Mouse (Mus musculus) activated CD4-positive, CD25-positive, alpha-beta regulatory T cell, adult 4 months (primary cell): ENCODE measurements around the gene Sdc4. TPM values are rescaled to one million over a fixed set of nuclear protein-coding genes. Genes with fewer than 3 reads are reported as not detected.

Source experiments
- ATAC-seq: one replicate; pipeline ENCODE4 v1.8.0; 2017
- polyA plus RNA-seq, 2 experiments: library from polyadenylated mRNA; unstranded; fragments of 100-300 nt; shearing (Covaris generic); gene quantifications; one replicate each; pipeline ENCODE4 v1.2.1; 2017

Sdc4 gene
- polyA plus RNA-seq, 2 experiments from 2014 or later: 13.8 to 23.7 TPM

- no peak for ATAC-seq
Measured at GRCm38 (mm10) chr2:164431676-164432465, 11.8 kb downstream of the Sdc4 start.

DNA sequence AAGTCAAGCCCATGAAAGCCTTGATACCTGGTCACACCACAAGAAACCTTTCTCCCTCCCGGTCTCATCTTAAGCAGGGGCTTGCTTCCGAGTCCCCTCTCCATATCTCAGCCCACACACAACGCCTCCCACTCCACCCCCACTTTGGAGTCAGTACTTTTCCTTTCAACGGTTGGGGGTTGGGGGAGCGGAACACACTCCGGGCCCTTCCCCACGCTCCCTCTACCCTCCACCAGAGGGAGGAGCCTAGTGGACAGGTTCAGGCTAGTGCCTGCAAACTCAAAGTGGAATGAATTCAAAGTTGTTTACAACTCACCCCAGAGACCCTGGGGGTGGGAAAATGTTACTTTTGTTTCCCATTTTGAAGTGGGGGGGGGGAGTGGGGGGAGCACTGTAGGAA lies 13.0 kb downstream of the Sdc4 start:
- no peak for ATAC-seq

DNA sequence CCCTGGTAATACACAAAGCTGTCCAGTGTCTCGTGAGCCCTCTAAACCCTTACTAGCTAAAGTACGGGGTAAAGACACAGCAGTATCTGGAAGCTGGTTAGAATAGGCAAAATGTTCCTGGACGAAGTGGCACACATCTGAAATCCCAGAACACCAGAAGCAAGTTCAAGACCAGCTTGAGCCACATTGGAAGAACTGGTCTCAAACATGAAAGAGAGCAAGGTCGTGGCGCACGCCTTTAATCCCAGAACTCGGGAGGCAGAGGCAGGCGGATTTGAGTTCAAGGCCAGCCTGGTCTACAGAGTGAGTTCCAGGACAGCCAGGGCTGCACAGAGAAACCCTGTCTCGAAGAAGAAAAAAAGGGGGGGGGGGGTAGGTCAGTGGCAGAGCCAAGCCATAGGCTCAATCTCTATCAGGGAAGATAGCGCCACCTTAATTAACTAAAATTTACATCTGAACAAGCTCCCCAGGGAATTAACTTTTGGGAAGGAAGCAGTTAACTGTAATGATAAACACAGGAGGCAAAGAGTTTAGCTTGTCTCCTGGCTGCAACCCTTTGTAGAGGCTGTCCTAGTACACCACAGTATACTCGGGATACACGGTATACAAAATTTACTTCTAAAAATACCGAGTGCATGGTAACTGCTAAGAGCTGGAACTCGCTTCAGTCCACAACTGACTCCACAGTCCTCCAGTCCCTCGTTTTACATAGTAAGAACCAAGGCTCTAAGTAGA lies 13.6 kb downstream of the Sdc4 start:
- ATAC-seq: no peak

DNA sequence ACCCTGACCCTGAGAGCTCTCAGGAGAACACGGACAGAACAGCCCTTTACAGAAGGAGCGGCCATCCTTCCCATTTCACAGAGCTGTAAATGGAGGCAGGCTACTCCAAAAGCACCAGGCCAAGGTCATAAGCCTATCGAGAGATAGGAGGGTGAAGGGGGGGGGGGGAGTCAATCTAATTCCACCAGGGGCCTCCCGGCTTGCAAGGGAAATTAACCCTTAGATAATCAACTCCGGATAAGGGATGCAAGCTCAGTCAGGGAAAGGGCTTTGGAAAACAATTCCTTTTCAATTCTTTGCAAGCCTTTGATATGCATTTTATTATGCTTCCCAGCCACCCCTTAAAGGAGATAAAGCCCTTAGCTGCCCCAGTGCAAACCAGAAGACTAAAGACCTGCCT lies 15.2 kb downstream of the Sdc4 start:
- no peak for ATAC-seq

DNA sequence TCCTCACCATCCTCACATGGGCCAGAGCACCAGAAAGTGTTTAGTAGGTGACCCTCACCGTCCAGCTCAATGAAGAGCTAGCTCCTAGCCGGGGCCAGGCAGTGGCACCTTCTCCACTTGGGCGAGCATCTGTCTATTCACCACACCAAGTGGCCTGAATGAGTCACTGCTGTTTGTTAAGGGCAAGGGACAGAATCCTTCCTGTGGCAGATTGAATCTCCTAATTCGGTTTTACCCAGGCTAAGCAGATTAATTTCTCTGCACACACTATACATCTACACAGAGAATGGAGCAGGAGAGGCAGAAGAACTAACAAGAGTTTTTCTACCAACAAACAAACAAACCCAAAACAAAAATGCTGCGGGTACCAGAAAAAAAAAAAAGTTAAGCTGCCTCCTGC lies 16.7 kb downstream of the Sdc4 start:
- no peak for ATAC-seq

- ATAC-seq: no peak
Measured at GRCm38 (mm10) chr2:164426121-164426520, 17.6 kb downstream of the Sdc4 start.

- ATAC-seq: no peak
Measured at GRCm38 (mm10) chr2:164425401-164425800, 18.3 kb downstream of the Sdc4 start.

DNA sequence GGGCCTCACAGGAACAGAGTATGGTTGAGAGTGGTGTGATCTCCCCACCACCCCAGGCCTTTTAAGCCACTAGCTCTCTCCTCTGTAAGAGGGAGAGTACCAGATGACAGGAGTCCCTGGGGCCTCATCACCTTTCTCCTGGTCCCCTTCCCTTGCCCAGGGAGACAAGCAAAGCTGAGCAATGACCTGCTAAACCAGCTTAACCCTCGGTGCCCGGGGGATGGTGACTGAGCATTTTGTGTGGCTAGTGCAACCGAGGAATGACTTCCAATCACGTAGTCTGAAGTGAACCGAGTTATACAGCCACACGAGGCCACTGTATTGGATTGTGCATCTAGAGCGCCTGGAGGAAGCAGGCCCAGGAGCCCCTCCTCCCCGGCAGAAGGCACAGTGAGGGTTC lies 19.3 kb downstream of the Sdc4 start:
- ATAC-seq: no peak

DNA sequence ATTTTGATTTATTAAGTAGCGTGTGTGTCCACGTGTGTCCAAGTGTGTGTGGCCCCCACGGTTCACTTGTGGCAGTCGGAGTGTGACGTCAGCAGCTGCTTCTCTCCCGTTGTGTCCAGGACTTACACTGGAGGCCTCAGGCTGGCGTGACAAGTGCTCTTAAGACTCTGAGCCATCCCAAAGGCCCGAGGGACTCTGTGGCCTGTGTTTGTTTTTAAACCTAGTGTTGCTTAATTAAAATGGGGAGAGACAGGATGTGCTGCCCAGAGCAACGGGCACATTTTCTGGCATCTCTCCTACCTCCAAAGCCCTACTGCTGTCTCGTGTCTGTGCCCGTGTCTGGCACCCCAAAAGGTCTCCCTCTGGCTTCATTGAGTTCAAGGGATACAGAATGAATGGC lies 20.2 kb downstream of the Sdc4 start:
- ATAC-seq: no peak

GRCm38 (mm10) chr2:164422675-164423393 lies 20.9 kb downstream of the Sdc4 start:
- ATAC-seq: no peak

GRCm38 (mm10) chr2:164421979-164422378 lies 21.7 kb downstream of the Sdc4 start:
- no peak for ATAC-seq

GRCm38 (mm10) chr2:164421306-164421705 lies 22.4 kb downstream of the Sdc4 start:
- no peak for ATAC-seq

DNA sequence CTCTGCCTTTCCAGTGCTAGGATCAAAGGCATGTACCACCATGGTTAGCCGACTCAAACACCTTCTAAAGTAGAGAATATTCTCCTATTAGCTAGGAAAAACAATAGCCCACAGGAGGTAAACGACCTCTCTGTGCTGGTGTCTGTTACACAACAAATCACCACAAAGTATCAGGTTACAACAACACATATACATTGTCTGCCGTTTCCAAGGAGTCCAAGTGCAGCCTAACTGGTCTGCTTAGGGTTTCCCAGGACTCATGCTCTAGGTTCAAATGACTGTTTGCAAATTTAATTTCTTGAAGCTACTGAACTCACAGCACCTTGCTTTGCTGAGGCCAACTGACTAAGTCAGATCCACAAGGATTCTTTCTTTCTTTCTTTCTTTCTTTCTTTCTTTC lies 24.2 kb downstream of the Sdc4 start:
- ATAC-seq: no peak

DNA sequence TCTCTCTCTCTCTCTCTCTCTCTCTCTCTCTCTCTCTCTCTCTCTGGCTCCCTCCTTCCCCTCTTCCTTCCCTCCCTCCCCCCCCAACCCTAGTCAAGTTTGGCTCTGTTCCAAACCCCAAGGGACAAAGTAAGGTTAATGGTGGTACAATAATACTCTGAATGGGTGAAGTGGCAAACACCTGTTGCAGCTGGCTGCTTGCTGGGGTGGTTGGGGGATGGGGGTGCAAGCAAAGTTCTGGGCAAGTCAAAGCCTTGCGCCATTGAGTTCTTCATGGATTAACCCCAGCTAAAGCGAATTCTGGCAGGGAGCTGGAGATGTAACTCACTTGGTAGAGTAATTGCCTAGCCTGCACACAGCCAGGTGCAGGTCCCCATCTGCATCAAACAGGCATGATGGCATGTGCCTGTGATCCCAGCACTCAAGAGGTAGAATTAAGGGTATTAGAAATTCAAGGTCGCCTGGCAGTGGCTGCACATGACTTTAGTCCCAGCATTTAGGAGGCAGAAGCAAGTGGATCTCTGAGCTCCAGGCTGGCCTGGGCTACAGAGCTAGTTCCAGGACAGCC lies 25.3 kb downstream of the Sdc4 start:
- ATAC-seq: no peak

GRCm38 (mm10) chr2:164417198-164417597 lies 26.5 kb downstream of the Sdc4 start:
- peak; percentile 10 for ATAC-seq

- no peak for ATAC-seq
Measured at GRCm38 (mm10) chr2:164414581-164414980, 29.1 kb downstream of the Sdc4 start.

DNA sequence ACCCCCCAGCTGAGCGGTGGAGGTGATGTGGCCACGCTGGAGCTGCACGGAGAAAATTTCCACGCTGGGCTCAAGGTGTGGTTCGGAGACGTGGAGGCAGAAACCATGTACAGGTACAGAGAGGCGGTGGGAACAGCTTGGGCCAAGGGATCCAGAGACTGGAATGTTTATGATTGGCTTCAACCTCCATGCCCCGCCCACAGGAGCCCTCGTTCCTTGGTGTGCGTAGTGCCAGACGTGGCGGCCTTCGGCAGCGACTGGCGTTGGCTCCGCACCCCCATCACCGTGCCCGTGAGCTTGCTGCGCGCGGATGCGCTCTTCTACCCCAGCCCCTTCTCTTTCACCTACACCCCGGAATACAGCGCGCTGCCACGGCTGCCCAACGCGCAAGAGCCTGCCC lies 29.5 kb downstream of the Sdc4 start:
- ATAC-seq: no peak

- ATAC-seq: no peak
Measured at GRCm38 (mm10) chr2:164407708-164408107, 36.0 kb downstream of the Sdc4 start.

GRCm38 (mm10) chr2:164405519-164405918 lies 38.2 kb downstream of the Sdc4 start:
- no peak for ATAC-seq

DNA sequence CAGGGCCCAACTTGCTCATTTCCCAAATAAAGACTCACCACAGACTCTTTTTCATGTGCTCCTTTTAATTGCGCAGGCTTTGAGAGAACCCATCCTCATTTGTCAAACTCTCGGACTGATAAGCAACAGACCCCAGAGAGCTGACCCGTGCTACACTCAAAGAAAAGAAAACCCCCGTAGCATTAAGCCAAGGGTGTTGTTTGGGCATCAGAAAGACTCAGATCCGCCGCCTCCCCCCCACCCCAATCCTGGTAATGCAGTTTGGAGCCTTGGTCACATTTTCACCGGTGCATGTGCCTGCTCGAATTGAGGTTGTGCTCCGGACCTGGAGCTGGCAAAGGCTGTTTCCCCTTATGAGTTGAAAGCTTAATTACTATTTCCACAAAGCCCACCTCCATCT lies 38.6 kb downstream of the Sdc4 start, which contains the start of gene Matn4:
Gene Matn4, minus strand, starts transcription at position 101 of the 400 bp plus-strand sequence.
- no peak for ATAC-seq

DNA sequence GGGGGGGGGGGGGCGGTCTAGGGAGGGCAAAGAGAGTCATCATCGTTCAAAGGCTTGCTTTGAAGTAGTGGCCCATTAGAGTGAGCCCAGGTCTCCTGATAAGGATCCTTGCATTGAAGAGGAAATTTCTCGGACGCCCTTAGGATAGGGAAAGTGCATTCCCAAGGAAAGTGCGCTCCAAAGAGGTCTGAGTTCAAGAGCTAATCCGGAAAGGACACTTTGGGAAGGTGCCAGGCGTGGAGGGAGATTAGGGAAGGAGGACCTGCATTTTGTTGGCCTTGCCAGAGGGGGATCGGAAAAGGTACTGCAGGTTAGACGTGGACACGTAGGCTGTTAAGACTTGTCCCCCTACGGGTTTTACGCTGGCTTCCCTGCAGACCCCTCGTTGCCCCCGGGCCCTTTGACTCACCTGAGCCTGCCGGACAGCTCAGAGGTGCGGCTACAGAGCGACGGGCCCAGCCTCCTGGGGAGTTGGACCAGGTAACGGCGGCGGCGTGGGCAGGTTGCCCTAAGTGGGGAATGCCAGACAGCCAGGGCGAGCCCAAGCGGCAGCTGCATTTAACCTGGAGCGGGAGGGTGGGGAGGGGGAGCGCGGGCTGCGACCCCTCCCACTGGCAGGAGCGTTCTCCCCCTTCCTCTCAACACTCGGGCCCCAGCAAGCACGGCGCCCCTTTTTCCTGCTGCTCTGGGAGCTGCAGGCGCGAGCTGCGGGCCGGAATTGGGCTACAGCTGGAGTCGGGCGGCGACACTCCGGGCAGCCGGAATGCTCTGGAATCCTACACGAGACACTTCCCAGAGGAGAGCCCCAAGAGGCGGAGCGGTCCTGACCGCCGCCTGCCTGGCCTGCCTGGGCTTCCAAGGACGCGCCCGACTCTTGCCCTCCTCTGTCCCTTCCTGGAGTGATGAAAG lies 39.4 kb downstream of the Sdc4 start:
- no peak for ATAC-seq
